Mouse (Mus musculus) heart, embryonic 14.5 days (tissue): ENCODE data around the gene 1700086D15Rik. TPM values are rescaled to one million over a fixed set of nuclear protein-coding genes. Genes with fewer than 3 reads are reported as not detected.

Experiments
- ATAC-seq: fragments of 200-750 bp; cut with Nextera tagmentation; 2 replicates; pipeline ENCODE4 v1.8.0; 2017; ENCODE audit warnings: low read depth, moderate TSS enrichment; ENCODE audit not compliant: insufficient number of reproducible peaks, insufficient read depth, low FRiP score
- H3K27ac ChIP-seq, 2 experiments: fragments of 200-500 bp in 1 of 2; fragments of 300-500 bp in 1 of 2; sonication (generic) in 1 of 2; replicated peaks in 1 of 2; 2 replicates each; pipeline ENCODE4 v1.5.1; 2012 to 2014; ENCODE audit warnings: low read depth in 2 of 2, low read length in 2 of 2, control low read depth in 1 of 2, mild to moderate bottlenecking in 1 of 2, mixed read lengths in 1 of 2; ENCODE audit not compliant: control insufficient read depth in 1 of 2, insufficient read depth in 1 of 2
- H3K27me3 ChIP-seq: fragments of 300-500 bp; sonication (generic); 2 replicates; pipeline ENCODE4 v1.6.1; 2014; ENCODE audit warnings: mild to moderate bottlenecking, low read length, control low read depth; ENCODE audit not compliant: control insufficient read depth, insufficient read depth
- H3K36me3 ChIP-seq: fragments of 300-500 bp; sonication (generic); 2 replicates; pipeline ENCODE4 v1.6.1; 2014; ENCODE audit warnings: mild to moderate bottlenecking, control low read depth, low read length, mixed read lengths; ENCODE audit not compliant: control insufficient read depth, insufficient read depth
- H3K4me1 ChIP-seq, 2 experiments: fragments of 200-500 bp in 1 of 2; fragments of 300-500 bp in 1 of 2; sonication (generic) in 1 of 2; 2 replicates each; pipeline ENCODE4 v1.6.1; 2012 to 2014; ENCODE audit warnings: low read length in 2 of 2, control low read depth in 1 of 2, mixed read lengths in 1 of 2; ENCODE audit not compliant: control insufficient read depth in 2 of 2, insufficient read depth in 2 of 2
- H3K4me2 ChIP-seq: fragments of 300-500 bp; sonication (generic); 2 replicates; pipeline ENCODE4 v1.6.1; 2014; ENCODE audit warnings: mild to moderate bottlenecking, low read length
- H3K4me3 ChIP-seq, 2 experiments: fragments of 200-500 bp in 1 of 2; fragments of 300-500 bp in 1 of 2; sonication (generic) in 1 of 2; 2 replicates each; pipeline ENCODE4 v1.5.1; 2012 to 2014; ENCODE audit warnings: low read length in 2 of 2, mild to moderate bottlenecking in 2 of 2, control low read depth in 1 of 2, low read depth in 1 of 2, moderate library complexity in 1 of 2; ENCODE audit not compliant: control insufficient read depth in 1 of 2, insufficient read depth in 1 of 2
- H3K9ac ChIP-seq: fragments of 300-500 bp; sonication (generic); 2 replicates; pipeline ENCODE4 v1.6.1; 2014; ENCODE audit warnings: mild to moderate bottlenecking, low read length
- H3K9me3 ChIP-seq: fragments of 300-500 bp; sonication (generic); 2 replicates; pipeline ENCODE4 v1.6.1; 2016; ENCODE audit warnings: low read length, control low read depth; ENCODE audit not compliant: control insufficient read depth
- WGBS: fragments of 180-500 bp; shearing (Covaris S2); extraction: QIAGEN DNeasy Blood & Tissue Kit; methylation state at CpG from one replicate; pipeline ENCODE4 v1.1.7; 2014; 5-methylcytosine and 5-hydroxymethylcytosine counted together
- polyA plus RNA-seq: library from polyadenylated mRNA; unstranded; fragments of >200 nt; fragmentation: Nextera tagmentation; extraction: Ambion mirVana; gene quantifications from 2 replicates; pipeline ENCODE4 v1.2.1, GENCODE M21; 2014

The 1700086D15Rik gene
- polyA plus RNA-seq, 1 experiment from 2014 or later = not detected

GRCm38 (mm10) chr11:65157966-65158657 lies 1.6 kb downstream of the 1700086D15Rik start:
- 0 out of 2 replicates have a peak overlapping the region, but pooled peaks have one; percentile 4 for H3K9ac ChIP-seq

GRCm38 (mm10) chr11:65153006-65153405 lies 6.7 kb downstream of the 1700086D15Rik start:
- no peaks in the 10 kb centered on the region for H3K27me3 ChIP-seq
- 0 out of 2 replicates have a peak, but pooled peaks cover 5% of the 10 kb centered on the region for H3K36me3 ChIP-seq
- WGBS = 81% methylated on average over 5 of the region's 5 CpGs
- H3K4me3 ChIP-seq = no peak overlapping the region
- peaks cover 18 to 31% of the 10 kb centered on the region in 2 experiments for H3K4me1 ChIP-seq
- no peak for ATAC-seq
- no peaks in the 10 kb centered on the region for H3K9me3 ChIP-seq
- no peak overlapping the region for H3K4me2 ChIP-seq
- no peak overlapping the region for H3K27ac ChIP-seq
- no peak overlapping the region for H3K9ac ChIP-seq

More at GRCm38 (mm10) chr11:65157966-65158657, 1.6 kb downstream of the 1700086D15Rik start:
- 88% methylated on average over 20 of the region's 20 CpGs for WGBS
- Histone ChIP-seq H3K27ac (no peak overlapping the region), H3K4me1 (peaks cover 21 to 35% of the 10 kb centered on the region in 2 experiments), H3K9me3 (no peaks in the 10 kb centered on the region), H3K36me3 (no peaks in the 10 kb centered on the region), H3K27me3 (no peaks in the 10 kb centered on the region), H3K4me2 (no peak overlapping the region), H3K4me3 (no peak overlapping the region)
- ATAC-seq = no peak

GRCm38 (mm10) chr11:65148441-65148840 lies 11.2 kb downstream of the 1700086D15Rik start:
- 58% methylated on average over 7 of the region's 7 CpGs for WGBS
- ATAC-seq = no peak
- 0 out of 2 replicates have a peak, but pooled peaks cover 5% of the 10 kb centered on the region for H3K36me3 ChIP-seq
- H3K27me3 ChIP-seq = no peaks in the 10 kb centered on the region
- H3K4me3 ChIP-seq = no peak overlapping the region
- H3K9me3 ChIP-seq = no peaks in the 10 kb centered on the region
- no peak overlapping the region for H3K9ac ChIP-seq
- H3K4me2 ChIP-seq = no peak overlapping the region
- 0 out of 4 replicates have a peak overlapping the region, but pooled peaks of 1 of the 2 experiments have one; percentile 2 for H3K27ac ChIP-seq
- H3K4me1 ChIP-seq = peaks cover 20 to 32% of the 10 kb centered on the region in 2 experiments

GRCm38 (mm10) chr11:65142838-65143417 lies 16.8 kb downstream of the 1700086D15Rik start:
- Histone ChIP-seq H3K36me3 (no peaks in the 10 kb centered on the region), H3K9me3 (no peaks in the 10 kb centered on the region), H3K9ac (0 out of 2 replicates have a peak overlapping the region, but pooled peaks have one; percentile 22), H3K4me1 (peaks cover 14 to 31% of the 10 kb centered on the region in 2 experiments), H3K4me2 (peak overlapping the region; percentile 42), H3K27ac (peak overlapping the region; percentile 70 to 82), H3K4me3 (peak overlapping the region in 1 of 2 experiments; percentile 3; a peak in 1 of 4 replicates), H3K27me3 (no peaks in the 10 kb centered on the region)
- 23% methylated on average over 4 of the region's 4 CpGs for WGBS
- ATAC-seq = peak; percentile 49; the same call in 1 of the 2 replicates

GRCm38 (mm10) chr11:65139030-65139429 lies 20.7 kb downstream of the 1700086D15Rik start:
- H3K9me3 ChIP-seq = no peaks in the 10 kb centered on the region
- no peak for ATAC-seq
- no peak overlapping the region for H3K4me2 ChIP-seq
- no peaks in the 10 kb centered on the region for H3K27me3 ChIP-seq
- WGBS = 90% methylated on average over 3 of the region's 3 CpGs
- H3K4me1 ChIP-seq = peaks cover 13 to 28% of the 10 kb centered on the region in 2 experiments
- H3K36me3 ChIP-seq = no peaks in the 10 kb centered on the region
- H3K27ac ChIP-seq = no peak overlapping the region
- no peak overlapping the region for H3K4me3 ChIP-seq
- H3K9ac ChIP-seq = no peak overlapping the region

GRCm38 (mm10) chr11:65137145-65137652 lies 22.5 kb downstream of the 1700086D15Rik start:
- Histone ChIP-seq H3K36me3 (no peaks in the 10 kb centered on the region), H3K9ac (no peak overlapping the region), H3K4me1 (peaks cover 10 to 13% of the 10 kb centered on the region in 2 experiments), H3K27ac (no peak overlapping the region), H3K27me3 (no peaks in the 10 kb centered on the region), H3K9me3 (no peaks in the 10 kb centered on the region), H3K4me2 (no peak overlapping the region), H3K4me3 (no peak overlapping the region)
- 53% methylated on average over 2 of the region's 2 CpGs for WGBS
- ATAC-seq = no peak

- ATAC-seq = no peak
- no peaks in the 10 kb centered on the region for H3K27me3 ChIP-seq
- no peak overlapping the region for H3K27ac ChIP-seq
- H3K36me3 ChIP-seq = no peaks in the 10 kb centered on the region
- peaks cover 9 to 11% of the 10 kb centered on the region in 2 experiments; a peak in 3 of 4 replicates for H3K4me1 ChIP-seq
- 60% methylated on average over 8 of the region's 8 CpGs for WGBS
- no peak overlapping the region for H3K4me2 ChIP-seq
- no peak overlapping the region for H3K9ac ChIP-seq
- H3K4me3 ChIP-seq = no peak overlapping the region
- H3K9me3 ChIP-seq = no peaks in the 10 kb centered on the region
Observed at GRCm38 (mm10) chr11:65135251-65135739, 24.4 kb downstream of the 1700086D15Rik start.
